Mouse (Mus musculus) liver, postnatal 0 days (tissue): ENCODE measurements around the gene Ttc29.

ENCODE experiments used
- CTCF ChIP-seq: sonication (generic); IDR thresholded peaks from 2 replicates; pipeline ENCODE4 v1.5.1; 2016; ENCODE audit warnings: antibody characterized with exemption, low read depth
- EP300 ChIP-seq: IDR thresholded peaks from 2 replicates; pipeline ENCODE4 v1.6.1; 2016; ENCODE audit warnings: antibody characterized with exemption, low read depth, mild to moderate bottlenecking

DNA sequence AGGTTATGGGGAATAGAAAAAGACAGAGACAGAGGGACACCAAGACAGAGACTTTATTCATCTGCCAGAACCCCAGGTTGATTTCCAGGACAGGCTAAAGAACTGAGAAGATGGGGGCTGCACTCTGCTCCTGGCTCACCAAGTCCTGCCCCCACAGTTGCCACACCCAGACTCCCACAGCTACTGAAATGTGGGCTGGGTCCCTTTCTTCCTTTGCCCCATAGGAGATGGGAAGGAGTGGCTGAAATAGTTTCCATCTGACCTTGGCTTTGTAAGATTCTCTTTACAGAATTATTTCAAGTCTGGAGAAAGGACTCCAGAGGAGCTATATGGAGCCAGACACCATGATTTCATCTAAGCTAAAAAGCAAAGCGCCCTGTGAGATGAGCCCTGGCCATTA, 219.4 kb downstream of the Ttc29 start:
- TF ChIP-seq CTCF (no peak), EP300 (no peak)
